Mouse (Mus musculus) lung, postnatal 0 days (tissue): Measurements from ENCODE around the gene Clip2. TPM values are rescaled to one million over a fixed set of nuclear protein-coding genes. Genes with fewer than 3 reads are reported as not detected.

Experiments
- ATAC-seq: fragments of 200-750 bp; cut with Nextera tagmentation; 2 replicates; pipeline ENCODE4 v1.8.0; 2017; ENCODE audit warnings: moderate library complexity
- DNase-seq: peaks from one replicate; pipeline ENCODE4 v3.0.0-alpha.2; 2016; ENCODE audit warnings: low spot score
- H3K27ac ChIP-seq: fragments of 300-500 bp; sonication (generic); 2 replicates; pipeline ENCODE4 v1.5.1; 2014; ENCODE audit warnings: antibody characterized with exemption, mild to moderate bottlenecking, low read length, mixed read lengths
- H3K27me3 ChIP-seq: fragments of 300-500 bp; sonication (generic); replicated peaks from 2 replicates; pipeline ENCODE4 v1.6.1; 2014; ENCODE audit warnings: low read length, mixed read lengths; ENCODE audit not compliant: insufficient read depth
- H3K36me3 ChIP-seq: fragments of 300-500 bp; sonication (generic); 2 replicates; pipeline ENCODE4 v1.6.1; 2014; ENCODE audit warnings: low read length, mixed read lengths; ENCODE audit not compliant: insufficient read depth
- H3K4me1 ChIP-seq: fragments of 300-500 bp; sonication (generic); 2 replicates; pipeline ENCODE4 v1.6.1; 2014; ENCODE audit warnings: antibody characterized with exemption, low read depth, low read length, mixed read lengths; ENCODE audit not compliant: insufficient read depth
- H3K4me2 ChIP-seq: fragments of 300-500 bp; sonication (generic); replicated peaks from 2 replicates; pipeline ENCODE4 v1.6.1; 2014; ENCODE audit warnings: low read depth, mild to moderate bottlenecking, low read length, moderate library complexity, mixed read lengths
- H3K4me3 ChIP-seq: fragments of 300-500 bp; sonication (generic); 2 replicates; pipeline ENCODE4 v1.5.1; 2014; ENCODE audit warnings: low read depth, low read length
- H3K9ac ChIP-seq: fragments of 300-500 bp; sonication (generic); replicated peaks from 2 replicates; pipeline ENCODE4 v1.6.1; 2014; ENCODE audit warnings: low read depth, mild to moderate bottlenecking
- H3K9me3 ChIP-seq: fragments of 300-500 bp; sonication (generic); 2 replicates; pipeline ENCODE4 v1.6.1; 2016; ENCODE audit warnings: low read length, mixed read lengths
- CTCF ChIP-seq: IDR thresholded peaks from 2 replicates; pipeline ENCODE4 v1.5.1; 2016; ENCODE audit warnings: antibody characterized with exemption, mild to moderate bottlenecking
- EP300 ChIP-seq: IDR thresholded peaks from 2 replicates; pipeline ENCODE4 v1.6.1; 2016; ENCODE audit warnings: antibody characterized with exemption, mild to moderate bottlenecking, control low read depth
- WGBS: fragments of 180-500 bp; shearing (Covaris S2); extraction: QIAGEN DNeasy Blood & Tissue Kit; methylation state at CpG from one replicate; pipeline ENCODE4 v1.1.7; 2014; 5-methylcytosine and 5-hydroxymethylcytosine counted together
- polyA plus RNA-seq: library from polyadenylated mRNA; unstranded; fragments of >200 nt; fragmentation: Nextera tagmentation; extraction: Ambion mirVana; gene quantifications from 2 replicates; pipeline ENCODE4 v1.2.1, GENCODE M21; 2015

The Clip2 gene
- 3.0 and 4.1 TPM in 2 replicates for polyA plus RNA-seq

DNA sequence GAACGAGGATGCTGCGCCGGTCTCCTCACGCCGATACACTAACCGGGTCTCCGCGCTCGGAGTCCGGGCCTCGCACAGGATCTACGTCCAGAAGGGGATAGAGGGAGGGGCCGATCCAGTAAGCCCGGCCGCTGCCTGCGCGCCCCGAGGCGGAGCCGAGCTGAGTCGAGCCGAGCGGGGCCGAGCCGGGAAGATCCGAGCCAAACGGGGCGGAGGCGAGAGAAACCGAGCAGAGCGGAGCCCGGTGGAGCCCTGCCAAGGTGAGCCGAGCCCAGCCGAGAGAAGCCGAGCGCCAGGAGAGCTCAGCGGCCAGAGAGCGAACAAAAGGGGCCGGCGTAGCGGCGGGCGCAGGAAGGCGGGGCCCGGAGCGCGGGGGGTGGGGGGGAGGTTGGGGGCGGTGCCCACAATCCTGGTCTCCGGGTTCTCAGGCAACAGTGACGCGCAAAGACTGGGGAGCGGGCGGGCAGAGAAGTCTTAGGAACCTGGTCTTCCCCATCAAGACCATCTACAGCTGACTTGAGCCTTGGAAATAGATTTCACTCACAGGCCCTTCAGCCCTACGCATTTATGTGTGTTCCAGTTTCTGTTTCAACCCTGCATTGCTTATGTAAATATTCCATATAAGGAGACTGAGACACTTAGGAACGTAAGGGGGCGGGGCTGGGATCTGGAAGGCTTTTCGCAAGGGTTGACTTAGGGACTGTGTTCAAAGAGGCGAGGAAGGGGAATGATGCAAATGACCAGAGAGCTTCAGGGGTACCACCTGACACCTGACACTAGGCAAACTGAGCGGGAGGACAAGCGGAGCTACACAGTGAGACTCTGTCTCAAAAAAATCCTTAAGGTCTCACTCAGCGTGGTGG lies at the start of gene Clip2:
Gene Clip2, minus strand, starts transcription at position 325 of the 863 bp plus-strand sequence.
- DNase-seq, result peak; percentile 99
- H3K27ac ChIP-seq, result peak within 1 kb of the TSS; percentile 87
- H3K9me3 ChIP-seq, result no peaks in the 10 kb centered on the region
- peak within 1 kb of the TSS; percentile 69 for H3K4me3 ChIP-seq
- 2% methylated on average over 55 of the region's 61 CpGs for WGBS
- TF ChIP-seq EP300 (no peak), CTCF (peak; percentile 49)
- peak within 1 kb of the TSS; percentile 76 for H3K9ac ChIP-seq
- H3K36me3 ChIP-seq, result no peaks in the 10 kb centered on the region
- H3K27me3 ChIP-seq, result no peaks in the 10 kb centered on the region
- peak; percentile 94 for ATAC-seq
- peak within 1 kb of the TSS; percentile 86 for H3K4me2 ChIP-seq
- peaks cover 23% of the 10 kb centered on the region; the same call in 1 of the 2 replicates for H3K4me1 ChIP-seq

DNA sequence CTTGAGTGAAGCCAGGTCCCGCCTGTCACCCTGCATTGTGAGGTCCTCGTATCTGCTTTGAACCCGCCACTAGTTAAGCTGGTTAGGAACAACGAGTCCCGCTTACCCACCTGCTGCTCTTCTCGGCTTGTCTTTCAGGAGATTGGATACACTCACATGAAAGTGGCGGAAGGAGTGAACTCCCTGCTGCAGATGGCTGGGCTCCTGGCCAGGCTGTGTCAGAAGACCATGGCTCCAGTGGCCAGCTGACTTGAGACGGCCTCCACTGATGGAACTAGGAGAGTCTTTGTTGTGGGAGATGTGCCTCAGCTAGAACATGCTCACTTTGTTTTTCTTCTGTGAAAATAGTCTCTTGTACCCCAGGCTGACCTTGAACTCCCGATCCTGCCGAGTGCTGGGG lies 45.5 kb upstream of the Clip2 start:
- ATAC-seq (no peak), DNase-seq (no peak)
- H3K27me3 ChIP-seq, result no peaks in the 10 kb centered on the region
- H3K36me3 ChIP-seq, result 0 out of 2 replicates have a peak, but pooled peaks cover 12% of the 10 kb centered on the region
- TF ChIP-seq EP300 (no peak), CTCF (no peak)
- H3K9me3 ChIP-seq, result no peaks in the 10 kb centered on the region
- no peak overlapping the region for H3K4me2 ChIP-seq
- 85% methylated on average over 10 of the region's 10 CpGs for WGBS
- H3K4me1 ChIP-seq, result no peaks in the 10 kb centered on the region
- no peak overlapping the region for H3K27ac ChIP-seq
- H3K9ac ChIP-seq, result no peak overlapping the region
- no peak overlapping the region for H3K4me3 ChIP-seq

DNA sequence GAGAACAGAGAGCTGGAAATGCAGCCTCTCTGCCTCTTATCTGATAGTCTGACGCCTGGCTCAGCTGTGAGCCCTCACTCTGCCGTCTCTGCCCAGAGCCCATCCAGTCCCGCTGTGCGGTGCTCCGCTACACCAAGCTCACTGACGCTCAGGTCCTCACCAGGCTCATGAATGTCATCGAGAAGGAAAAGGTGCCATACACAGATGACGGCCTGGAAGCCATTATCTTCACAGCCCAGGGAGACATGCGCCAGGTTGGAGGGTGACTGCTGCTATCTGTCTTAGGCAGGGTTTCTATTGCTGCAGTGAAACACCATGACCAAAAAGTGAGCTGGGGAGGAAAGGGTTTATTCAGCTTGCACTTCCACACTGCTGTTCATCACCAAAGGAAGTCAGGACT lies 40.9 kb upstream of the Clip2 start:
- DNase-seq (no peak), ATAC-seq (no peak)
- H3K9ac ChIP-seq, result no peak overlapping the region
- WGBS, result 82% methylated on average over 9 of the region's 9 CpGs
- no peaks in the 10 kb centered on the region for H3K9me3 ChIP-seq
- H3K36me3 ChIP-seq, result 0 out of 2 replicates have a peak, but pooled peaks cover 15% of the 10 kb centered on the region
- no peaks in the 10 kb centered on the region for H3K4me1 ChIP-seq
- H3K4me2 ChIP-seq, result no peak overlapping the region
- H3K4me3 ChIP-seq, result no peak overlapping the region
- H3K27me3 ChIP-seq, result no peaks in the 10 kb centered on the region
- no peak overlapping the region for H3K27ac ChIP-seq
- TF ChIP-seq EP300, result no peak

DNA sequence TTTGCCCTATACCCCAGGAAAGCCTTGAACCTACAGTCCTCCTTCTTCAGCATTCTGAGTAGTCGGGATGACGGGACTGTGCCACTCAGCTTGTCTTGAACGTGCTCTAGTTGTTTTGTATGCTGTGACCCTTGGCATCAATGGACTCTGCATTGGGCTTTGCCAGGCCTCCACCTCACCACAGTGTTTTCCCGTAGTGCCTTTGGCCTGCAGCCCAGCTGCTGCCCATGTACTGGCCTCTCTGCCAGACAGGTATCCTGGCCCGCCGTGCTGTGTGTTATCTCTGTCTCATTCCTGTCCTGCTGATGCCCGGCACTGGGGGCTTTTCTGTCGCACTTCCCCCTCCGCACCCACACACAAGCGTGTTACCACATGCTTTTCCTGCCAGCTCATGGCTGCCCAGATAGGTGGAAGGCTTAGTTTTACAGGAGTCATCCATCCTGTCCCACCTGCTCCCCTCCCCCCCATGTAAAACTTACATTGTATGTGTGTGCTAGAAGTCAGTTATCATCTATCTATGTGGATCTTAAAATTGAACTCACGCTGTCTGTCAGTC lies 39.9 kb upstream of the Clip2 start:
- H3K4me3 ChIP-seq, result no peak overlapping the region
- no peaks in the 10 kb centered on the region for H3K9me3 ChIP-seq
- no peaks in the 10 kb centered on the region for H3K4me1 ChIP-seq
- no peak overlapping the region for H3K4me2 ChIP-seq
- no peak overlapping the region for H3K9ac ChIP-seq
- H3K27ac ChIP-seq, result no peak overlapping the region
- ATAC-seq, result no peak
- WGBS, result 83% methylated on average over 11 of the region's 11 CpGs
- H3K27me3 ChIP-seq, result no peaks in the 10 kb centered on the region
- H3K36me3 ChIP-seq, result 0 out of 2 replicates have a peak, but pooled peaks cover 13% of the 10 kb centered on the region
- no peak for DNase-seq
- TF ChIP-seq EP300 (no peak), CTCF (no peak)

DNA sequence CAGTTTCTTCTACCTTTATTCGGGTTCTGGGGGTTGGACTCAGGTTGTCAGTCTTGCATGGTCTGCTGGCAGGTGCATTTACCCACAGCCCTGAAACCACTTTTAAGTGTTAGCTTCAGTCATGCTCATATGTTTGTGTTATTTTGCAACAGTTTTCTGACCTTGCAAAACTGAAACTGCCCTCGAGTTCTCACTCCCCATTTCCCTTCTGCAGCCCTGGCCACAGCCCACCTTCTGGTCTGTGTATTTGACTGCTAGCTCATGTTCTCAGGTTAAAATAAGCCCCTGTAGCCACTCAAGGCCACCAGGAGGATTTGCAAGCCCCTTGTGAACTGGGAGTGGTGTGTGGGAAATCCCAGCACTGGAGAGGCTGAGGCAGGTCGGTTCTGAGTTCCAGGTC lies 37.7 kb upstream of the Clip2 start:
- ATAC-seq (no peak), DNase-seq (no peak)
- no peaks in the 10 kb centered on the region for H3K9me3 ChIP-seq
- H3K4me2 ChIP-seq, result no peak overlapping the region
- H3K36me3 ChIP-seq, result 0 out of 2 replicates have a peak, but pooled peaks cover 9% of the 10 kb centered on the region
- 76% methylated on average over 3 of the region's 3 CpGs for WGBS
- no peak overlapping the region for H3K9ac ChIP-seq
- no peak overlapping the region for H3K27ac ChIP-seq
- H3K4me3 ChIP-seq, result no peak overlapping the region
- TF ChIP-seq CTCF (no peak), EP300 (no peak)
- no peaks in the 10 kb centered on the region for H3K4me1 ChIP-seq
- no peaks in the 10 kb centered on the region for H3K27me3 ChIP-seq

DNA sequence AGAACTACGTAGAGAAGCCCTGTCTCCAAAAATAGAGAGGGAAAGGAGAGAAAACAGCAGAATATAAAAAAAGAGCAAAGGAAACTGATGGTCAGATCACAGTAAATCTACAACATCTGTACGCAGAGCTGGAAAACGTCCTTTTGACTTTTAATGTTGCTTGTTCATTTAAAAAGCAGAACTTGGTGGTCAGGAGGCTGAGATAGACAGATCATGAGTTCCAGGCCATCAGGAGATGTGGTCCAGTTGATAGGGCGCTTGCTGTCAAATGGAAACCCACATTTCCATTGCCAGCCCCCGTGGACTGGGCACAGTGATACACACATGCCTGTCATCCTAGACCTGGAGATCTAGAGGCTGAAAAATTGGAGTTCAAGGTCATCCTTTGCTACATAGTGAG lies 32.6 kb upstream of the Clip2 start:
- WGBS, result 84% methylated on average over 5 of the region's 5 CpGs

More for the DNA sequence above, 32.6 kb upstream of the Clip2 start:
- no peak overlapping the region for H3K4me3 ChIP-seq
- H3K27ac ChIP-seq, result no peak overlapping the region
- no peaks in the 10 kb centered on the region for H3K27me3 ChIP-seq
- no peak overlapping the region for H3K9ac ChIP-seq
- H3K4me1 ChIP-seq, result no peaks in the 10 kb centered on the region
- TF ChIP-seq EP300 (no peak), CTCF (no peak)
- ATAC-seq, result no peak
- no peaks in the 10 kb centered on the region for H3K36me3 ChIP-seq
- no peaks in the 10 kb centered on the region for H3K9me3 ChIP-seq
- no peak for DNase-seq
- H3K4me2 ChIP-seq, result no peak overlapping the region
